ENCODE assay signal across 12 mouse cellular contexts in the genomic region with DNA sequence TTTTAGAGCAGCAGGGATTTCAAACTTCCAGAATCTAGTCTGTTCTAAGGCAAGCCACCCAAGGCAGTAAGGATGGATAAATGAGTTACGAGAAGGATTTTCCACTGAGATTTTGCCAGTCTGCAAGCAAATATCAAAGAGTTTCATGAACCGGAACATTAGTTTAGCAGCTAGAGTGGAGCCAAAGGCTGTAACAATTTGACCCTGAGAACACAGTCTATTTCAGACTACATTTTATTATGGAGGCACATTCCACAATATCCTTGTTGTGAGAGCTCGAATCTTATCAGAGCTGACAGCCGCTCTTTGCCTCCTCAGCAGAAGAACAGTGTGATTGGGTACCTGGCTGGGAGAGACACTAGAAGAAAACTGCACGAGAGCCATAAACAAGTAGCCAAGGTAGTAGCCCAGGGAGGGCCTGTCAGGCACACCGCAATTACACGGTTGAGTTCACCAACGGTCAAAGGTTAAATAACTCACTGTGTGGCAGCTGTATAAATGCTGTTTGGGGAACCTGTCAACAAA.
DNase-seq lines count a peak whose midpoint lies in the region; ATAC-seq and TF ChIP-seq lines count a peak whose summit lies in the region.
"Had no signal": no experiment of that assay in that cellular context is flagged by ENCODE, and none has a peak within 500 bp of the region (broad histone marks: within the 10 kb centered on the region; RNA-seq: fewer than 3 reads in every experiment).

No protein-coding gene starts in this region.

- DNase-seq in midbrain, embryonic 11.5 days (ENCODE audit: low spot score, missing footprints) = peak; percentile 86
- no peak for DNase-seq in midbrain, postnatal 0 days (ENCODE audit: low spot score)
- peak; percentile 28 for DNase-seq in hindbrain, embryonic 14.5 days (ENCODE audit: low spot score)
- DNase-seq in kidney, postnatal 25 days = peak; percentile 53 to 67
- peak; percentile 4 for DNase-seq in testis, postnatal 14 days (ENCODE audit: low spot score)
- no peak for DNase-seq in cerebellum, postnatal 36 days
- DNase-seq in left cerebral cortex, adult 18-20 months (ENCODE audit: low spot score in 2 of 2) = no peak
- no peak for DNase-seq in gastrocnemius, postnatal 4 days (ENCODE audit: low spot score in 2 of 2)
- DNase-seq: cerebellum, adult 11 months; right cerebral cortex, postnatal 14 days; thymus, postnatal 25 days had no signal

- no peaks in the 10 kb centered on the region for H3K9me3 ChIP-seq in midbrain, embryonic 11.5 days (ENCODE audit: control insufficient read depth, low read length)
- H3K9me3 ChIP-seq in midbrain, postnatal 0 days (ENCODE audit: low read length) = no peaks in the 10 kb centered on the region
- H3K9me3 ChIP-seq in hindbrain, embryonic 14.5 days (ENCODE audit: control insufficient read depth, low read length) = no peaks in the 10 kb centered on the region
- H3K9me3 ChIP-seq: forebrain, embryonic 13.5 days had no signal

- H3K4me1 ChIP-seq in midbrain, embryonic 11.5 days (ENCODE audit: control insufficient read depth, insufficient read depth, low read length) = no peaks in the 10 kb centered on the region
- no peaks in the 10 kb centered on the region for H3K4me1 ChIP-seq in midbrain, postnatal 0 days (ENCODE audit: insufficient read depth, low read length)
- H3K4me1 ChIP-seq in hindbrain, embryonic 14.5 days (replicated peaks; ENCODE audit: control insufficient read depth, insufficient read depth, low read length) = 0 out of 2 replicates have a peak, but pooled peaks cover 3% of the 10 kb centered on the region

- ATAC-seq in midbrain, embryonic 11.5 days (ENCODE audit: low FRiP score) = peak; percentile 63
- no peak for ATAC-seq in midbrain, postnatal 0 days (ENCODE audit: low FRiP score)
- peak; percentile 51; the same call in 1 of the 2 replicates for ATAC-seq in hindbrain, embryonic 14.5 days (ENCODE audit: low FRiP score)
- ATAC-seq: forebrain, embryonic 13.5 days had no signal

- 20% methylated on average over 8 of the region's 8 CpGs for WGBS in midbrain, embryonic 11.5 days
- 20% methylated on average over 8 of the region's 8 CpGs for WGBS in midbrain, postnatal 0 days
- WGBS in hindbrain, embryonic 14.5 days = 21% methylated on average over 8 of the region's 8 CpGs

- no peak overlapping the region for H3K27ac ChIP-seq in midbrain, embryonic 11.5 days (ENCODE audit: low read depth, low read length)
- no peak overlapping the region for H3K27ac ChIP-seq in midbrain, postnatal 0 days (ENCODE audit: low read depth, low read length)
- no peak overlapping the region for H3K27ac ChIP-seq in hindbrain, embryonic 14.5 days
- H3K27ac ChIP-seq: forebrain, embryonic 13.5 days had no signal

- TF ChIP-seq CTCF in midbrain, postnatal 0 days (IDR thresholded peaks at IDR 0.05) = no peak

- no peak overlapping the region for H3K9ac ChIP-seq in midbrain, embryonic 11.5 days (ENCODE audit: low read length)
- H3K9ac ChIP-seq in midbrain, postnatal 0 days (replicated peaks; ENCODE audit: low read length, poor library complexity, severe bottlenecking) = no peak overlapping the region
- H3K9ac ChIP-seq in hindbrain, embryonic 14.5 days = no peak overlapping the region
- H3K9ac ChIP-seq: forebrain, embryonic 13.5 days had no signal

- H3K36me3 ChIP-seq in midbrain, embryonic 11.5 days (ENCODE audit: control insufficient read depth, insufficient read depth, low read length) = no peaks in the 10 kb centered on the region
- H3K36me3 ChIP-seq in midbrain, postnatal 0 days (ENCODE audit: insufficient read depth, low read length) = no peaks in the 10 kb centered on the region
- H3K36me3 ChIP-seq in hindbrain, embryonic 14.5 days (replicated peaks; ENCODE audit: control insufficient read depth, insufficient read depth) = no peaks in the 10 kb centered on the region

- no peak overlapping the region for H3K4me3 ChIP-seq in midbrain, embryonic 11.5 days (ENCODE audit: low read depth, low read length)
- no peak overlapping the region for H3K4me3 ChIP-seq in midbrain, postnatal 0 days (ENCODE audit: low read depth, low read length)
- no peak overlapping the region for H3K4me3 ChIP-seq in hindbrain, embryonic 14.5 days (replicated peaks; ENCODE audit: low read length)
- H3K4me3 ChIP-seq: forebrain, embryonic 13.5 days had no signal

- H3K27me3 ChIP-seq in midbrain, embryonic 11.5 days (ENCODE audit: control insufficient read depth, insufficient read depth, low read length) = no peaks in the 10 kb centered on the region
- no peaks in the 10 kb centered on the region for H3K27me3 ChIP-seq in midbrain, postnatal 0 days (ENCODE audit: insufficient read depth, low read length)
- no peaks in the 10 kb centered on the region for H3K27me3 ChIP-seq in hindbrain, embryonic 14.5 days (ENCODE audit: control insufficient read depth, insufficient read depth, low read length)
- H3K27me3 ChIP-seq: forebrain, embryonic 13.5 days had no signal

- no peak overlapping the region for H3K4me2 ChIP-seq in midbrain, embryonic 11.5 days
- H3K4me2 ChIP-seq in midbrain, postnatal 0 days (ENCODE audit: low read depth, low read length, poor library complexity, severe bottlenecking) = no peak overlapping the region
- no peak overlapping the region for H3K4me2 ChIP-seq in hindbrain, embryonic 14.5 days (replicated peaks)
- H3K4me2 ChIP-seq: forebrain, embryonic 13.5 days had no signal

Comparison
In these comparisons a context has a peak if more than half of its experiments do, and no peak if none do; other contexts are left out.
1. DNase-seq: peak in midbrain, embryonic 11.5 days (single experiment), hindbrain, embryonic 14.5 days (single experiment), kidney, postnatal 25 days (2 of 2) and testis, postnatal 14 days (single experiment); none in midbrain, postnatal 0 days (single experiment), cerebellum, postnatal 36 days (0 of 2), left cerebral cortex, adult 18-20 months (0 of 2) and gastrocnemius, postnatal 4 days (0 of 2).